Comparison of ENCODE assay signal across 9 mouse cellular contexts in the genomic region with DNA sequence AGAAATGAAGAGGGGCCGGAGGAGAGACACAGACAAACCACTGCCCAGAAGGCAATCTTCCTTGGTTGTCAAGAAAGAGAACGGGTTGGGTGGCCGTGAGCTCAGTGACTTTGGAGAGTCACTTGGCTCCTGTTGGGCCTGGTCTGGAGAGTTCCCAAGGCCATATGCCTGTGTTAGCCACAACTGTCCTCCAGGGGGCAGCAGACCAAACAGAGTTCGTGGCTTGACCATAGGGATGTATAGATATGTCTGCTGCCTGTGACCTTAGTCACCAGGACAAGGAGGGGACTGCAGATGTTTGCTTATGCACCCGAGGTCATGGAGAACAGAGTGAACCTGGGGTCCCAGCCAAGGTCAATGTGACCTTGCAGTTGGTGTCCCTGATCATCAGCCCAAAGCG.
DNase-seq lines count a peak whose midpoint lies in the region; ATAC-seq lines count a peak whose summit lies in the region.
"Had no signal": no experiment of that assay in that cellular context is flagged by ENCODE, and none has a peak within 500 bp of the region (broad histone marks: within the 10 kb centered on the region; RNA-seq: fewer than 3 reads in every experiment).

No protein-coding gene starts in this region.

- 53% methylated on average over 6 of the region's 6 CpGs for WGBS in forebrain, embryonic 10.5 days
- 51% methylated on average over 6 of the region's 6 CpGs for WGBS in forebrain, embryonic 13.5 days

- peaks cover 37% of the 10 kb centered on the region for H3K27me3 ChIP-seq in forebrain, embryonic 10.5 days (ENCODE audit: poor library complexity, severe bottlenecking)
- peaks cover 5% of the 10 kb centered on the region; the same call in 1 of the 2 replicates for H3K27me3 ChIP-seq in forebrain, embryonic 13.5 days
- H3K27me3 ChIP-seq: hindbrain, embryonic 15.5 days had no signal

- H3K9me3 ChIP-seq in forebrain, embryonic 10.5 days = no peaks in the 10 kb centered on the region
- no peaks in the 10 kb centered on the region for H3K9me3 ChIP-seq in forebrain, embryonic 13.5 days (replicated peaks)
- H3K9me3 ChIP-seq: hindbrain, embryonic 15.5 days had no signal

- no peak overlapping the region for H3K4me3 ChIP-seq in forebrain, embryonic 10.5 days
- no peak overlapping the region for H3K4me3 ChIP-seq in forebrain, embryonic 13.5 days
- H3K4me3 ChIP-seq: hindbrain, embryonic 15.5 days had no signal

- no peaks in the 10 kb centered on the region for H3K36me3 ChIP-seq in forebrain, embryonic 10.5 days (replicated peaks)
- no peaks in the 10 kb centered on the region for H3K36me3 ChIP-seq in forebrain, embryonic 13.5 days (ENCODE audit: poor library complexity, severe bottlenecking)
- H3K36me3 ChIP-seq: hindbrain, embryonic 15.5 days had no signal

- no peak overlapping the region for H3K4me2 ChIP-seq in forebrain, embryonic 13.5 days
- H3K4me2 ChIP-seq: hindbrain, embryonic 15.5 days had no signal

- H3K27ac ChIP-seq in forebrain, embryonic 10.5 days = no peak overlapping the region
- H3K27ac ChIP-seq in forebrain, embryonic 13.5 days = no peak overlapping the region
- H3K27ac ChIP-seq: hindbrain, embryonic 15.5 days had no signal

- peak; percentile 70 for DNase-seq in forebrain, embryonic 10.5 days (ENCODE audit: extremely low spot score, low spot score)
- DNase-seq in right cerebral cortex, postnatal 4 days = peak; percentile 32
- DNase-seq in right cerebral cortex, postnatal 25 days = no peak
- peak; percentile 65 to 72 for DNase-seq in cerebellum, postnatal 36 days
- peak; percentile 36 to 59 for DNase-seq in kidney, postnatal 25 days
- peak; percentile 39 for DNase-seq in naive thymus-derived CD4-positive, alpha-beta T cell, adult 2 months (ENCODE audit: low read depth)
- peak; percentile 36 for DNase-seq in yolk sac, embryonic 10.5 days (ENCODE audit: low spot score)

- ATAC-seq in forebrain, embryonic 13.5 days = no peak

- no peak overlapping the region for H3K9ac ChIP-seq in forebrain, embryonic 13.5 days
- H3K9ac ChIP-seq: hindbrain, embryonic 15.5 days had no signal

- H3K4me1 ChIP-seq in forebrain, embryonic 10.5 days = peaks cover 35% of the 10 kb centered on the region
- H3K4me1 ChIP-seq in forebrain, embryonic 13.5 days = peaks cover 34% of the 10 kb centered on the region
